Mouse (Mus musculus) frontal cortex, adult (tissue): ENCODE measurements at regions not wholly inside any gene's neighbourhood (a gene's known extent, or its start where the extent isn't known, plus 50 kb on each side); places are given as distances from the start of the nearest gene placed in this dataset.
"Not testable (repeated sequence)": the region's sequence is repeated elsewhere in the genome, so short reads cannot be mapped to it uniquely, and the experiment has no call there.

Experiments
- ATAC-seq: cut with Nextera tagmentation; 2 replicates; pipeline ENCODE4 v1.9.2; 2017; ENCODE audit warnings: mild to moderate bottlenecking, moderate library complexity, mixed read lengths; ENCODE audit not compliant: low TSS enrichment

- ATAC-seq = no peak
Observed at GRCm38 (mm10) chr8:37237306-37237705, 243.9 kb downstream of the AI429214 start.

- ATAC-seq = peak; percentile 74
Observed at GRCm38 (mm10) chr8:37239354-37239753, 245.9 kb downstream of the AI429214 start.

- ATAC-seq = not testable (repeated sequence)
Observed at GRCm38 (mm10) chr8:37251234-37251633, 257.8 kb downstream of the AI429214 start.

- ATAC-seq = peak; percentile 70
Observed at GRCm38 (mm10) chr8:37291069-37291850, 297.9 kb downstream of the AI429214 start.
